Mouse (Mus musculus): ENCODE measurements at regions not wholly inside any gene's neighbourhood (a gene's known extent, or its start where the extent isn't known, plus 50 kb on each side); places are given as distances from the start of the nearest gene placed in this dataset.

- no peak for DNase-seq (ENCODE audit: low spot score)
Measured at GRCm38 (mm10) chr3:120748513-120748912, 423.0 kb downstream of the Rwdd3 start.

GRCm38 (mm10) chr3:120747678-120748077 lies 423.8 kb downstream of the Rwdd3 start:
- no peak for DNase-seq (ENCODE audit: low spot score)

GRCm38 (mm10) chr3:120733332-120733731 lies 438.2 kb downstream of the Rwdd3 start:
- no peak for DNase-seq (ENCODE audit: low spot score)

DNA sequence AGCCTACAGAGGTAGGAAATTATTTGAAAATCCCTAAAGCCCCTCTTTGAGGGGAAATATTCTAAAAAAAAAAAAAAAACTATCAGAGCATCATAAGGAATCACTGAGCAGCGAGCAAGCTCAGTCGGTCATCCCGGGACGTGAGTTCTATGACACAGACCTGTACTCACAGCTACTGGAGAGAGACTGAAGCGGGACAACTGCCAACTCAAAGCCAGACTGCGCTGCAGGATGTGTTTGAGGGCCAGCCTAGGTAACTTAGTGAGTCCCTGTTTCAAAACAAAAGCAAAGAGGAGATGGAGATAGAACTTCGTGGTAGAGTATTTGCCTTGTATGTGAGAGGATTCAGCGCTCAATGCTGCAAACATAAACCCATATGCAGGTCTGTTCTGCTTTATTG lies 439.1 kb downstream of the Rwdd3 start:
- no peak for DNase-seq (ENCODE audit: low spot score)

GRCm38 (mm10) chr3:120731287-120731686 lies 440.2 kb downstream of the Rwdd3 start:
- DNase-seq (ENCODE audit: low spot score), result no peak

GRCm38 (mm10) chr3:120730225-120730624 lies 441.3 kb downstream of the Rwdd3 start:
- DNase-seq (ENCODE audit: low spot score), result no peak

GRCm38 (mm10) chr3:120729671-120730070 lies 441.8 kb downstream of the Rwdd3 start:
- DNase-seq (ENCODE audit: low spot score), result no peak

- no peak for DNase-seq (ENCODE audit: low spot score)
Measured at GRCm38 (mm10) chr3:120685227-120685626, 486.3 kb downstream of the Rwdd3 start.

DNA sequence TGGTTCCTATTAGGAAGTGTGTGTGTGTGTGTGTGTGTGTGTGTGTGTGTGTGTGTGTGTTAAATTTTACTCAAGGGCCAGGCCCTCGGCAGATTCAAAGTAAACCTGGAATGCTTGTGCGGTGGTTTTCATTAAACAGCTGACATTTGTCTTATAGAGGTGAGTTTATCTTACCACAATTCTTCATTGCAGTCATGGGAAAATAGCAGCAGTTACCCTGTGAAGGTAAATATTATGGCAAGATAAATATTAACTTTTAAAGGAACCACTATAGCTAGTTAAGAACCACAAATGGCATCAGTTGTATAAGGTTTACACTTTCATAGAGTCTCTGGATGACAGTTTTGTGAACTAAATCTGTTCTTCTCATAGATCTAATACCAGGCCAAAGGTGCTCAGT lies 495.6 kb downstream of the Rwdd3 start:
- DNase-seq (ENCODE audit: low spot score), result no peak

GRCm38 (mm10) chr3:120668654-120669053 lies 502.8 kb downstream of the Rwdd3 start:
- DNase-seq (ENCODE audit: low spot score), result no peak

- no peak for DNase-seq (ENCODE audit: low spot score)
Measured at GRCm38 (mm10) chr3:120662521-120662920, 509.0 kb downstream of the Rwdd3 start.

GRCm38 (mm10) chr3:120660776-120661175 lies 510.7 kb downstream of the Rwdd3 start:
- no peak for DNase-seq (ENCODE audit: low spot score)

DNA sequence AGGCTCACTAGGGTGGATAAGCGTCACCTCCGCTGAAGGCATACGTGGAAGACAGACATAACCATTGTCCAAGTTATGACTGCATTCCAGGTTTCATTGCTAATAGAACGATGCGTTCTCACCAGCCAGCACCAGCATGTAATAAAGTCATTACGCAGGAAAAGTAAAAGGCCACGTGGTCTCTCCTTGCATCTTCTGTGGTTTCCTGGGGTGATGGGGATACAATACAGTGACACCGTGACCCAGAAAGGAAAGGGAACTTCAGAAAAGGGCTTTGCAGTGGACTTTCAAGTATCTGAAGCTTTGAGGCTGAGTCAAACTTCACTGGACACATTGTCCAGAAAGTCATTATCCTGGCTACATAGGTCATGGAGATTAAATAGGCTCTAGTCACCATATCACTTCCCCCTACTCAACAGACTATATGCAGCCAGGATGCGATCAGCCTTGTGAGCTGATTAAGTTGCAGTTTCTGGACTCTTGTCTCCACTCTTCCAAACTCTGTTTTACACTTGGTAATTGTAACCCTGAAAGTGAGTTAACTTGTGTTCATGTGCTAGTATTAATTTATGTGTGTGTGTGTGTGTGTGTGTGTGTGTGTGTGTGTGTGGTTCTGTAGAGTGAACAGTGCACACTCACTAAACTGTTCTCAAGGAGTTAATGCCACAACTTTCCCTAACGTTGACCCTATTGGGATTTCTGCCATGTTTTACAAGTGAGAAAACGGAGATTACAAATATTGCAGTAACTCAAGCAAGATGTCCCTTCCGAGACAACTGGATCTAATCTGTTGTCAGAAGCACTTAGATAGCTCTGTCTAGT lies 522.2 kb downstream of the Rwdd3 start:
- no peak for DNase-seq (ENCODE audit: low spot score)

GRCm38 (mm10) chr3:120648391-120648790 lies 523.1 kb downstream of the Rwdd3 start:
- no peak for DNase-seq (ENCODE audit: low spot score)

DNA sequence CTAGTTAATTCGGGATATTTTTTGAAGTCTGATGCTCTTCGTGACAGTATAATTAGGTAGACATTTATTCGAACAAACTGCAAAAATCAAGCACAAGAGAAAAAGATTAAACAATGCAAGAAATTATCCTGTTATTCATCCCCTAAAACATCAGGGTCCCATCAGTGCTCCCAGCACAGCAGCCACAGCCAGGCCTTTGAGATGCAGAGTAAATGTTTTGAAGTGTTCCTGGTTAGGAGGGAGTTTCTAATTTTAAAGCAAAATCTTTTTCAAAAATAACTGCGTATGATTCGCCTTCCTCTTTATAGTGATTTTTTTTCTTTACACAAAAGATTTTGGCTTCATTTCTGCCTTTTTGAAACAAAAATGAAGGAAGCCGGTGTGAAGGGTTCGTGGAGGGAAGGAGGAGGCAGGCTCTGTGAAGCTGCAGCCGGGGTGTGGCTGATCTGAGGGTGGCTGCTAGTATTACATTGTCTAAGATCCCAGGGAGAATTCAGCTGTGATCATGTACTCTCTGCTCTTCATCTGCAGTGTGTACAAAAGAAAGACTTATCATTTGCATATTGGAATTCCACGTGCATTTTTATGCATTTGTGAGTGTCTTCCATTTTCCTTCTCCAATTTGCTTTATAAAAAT lies 534.7 kb downstream of the Rwdd3 start:
- no peak for DNase-seq (ENCODE audit: low spot score)

DNA sequence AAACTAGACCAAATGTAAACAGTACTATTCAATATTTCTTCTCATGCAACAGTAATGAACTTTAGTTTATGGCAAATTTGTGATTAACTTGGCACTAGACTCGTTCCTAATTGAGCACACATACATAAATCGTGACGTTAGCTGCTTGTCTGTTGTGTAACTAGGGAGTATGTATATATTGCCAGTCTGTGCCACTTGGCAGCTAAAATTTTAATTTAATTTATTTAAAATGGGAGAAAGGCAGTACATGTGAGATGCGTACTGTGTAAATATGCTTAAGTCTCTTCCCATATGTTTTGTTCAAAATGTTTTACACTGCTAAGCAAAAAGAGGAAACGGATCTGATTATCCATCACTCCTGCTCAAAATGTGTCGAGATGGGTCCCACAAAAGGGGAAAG lies 553.1 kb downstream of the Rwdd3 start:
- no peak for DNase-seq (ENCODE audit: low spot score)

DNA sequence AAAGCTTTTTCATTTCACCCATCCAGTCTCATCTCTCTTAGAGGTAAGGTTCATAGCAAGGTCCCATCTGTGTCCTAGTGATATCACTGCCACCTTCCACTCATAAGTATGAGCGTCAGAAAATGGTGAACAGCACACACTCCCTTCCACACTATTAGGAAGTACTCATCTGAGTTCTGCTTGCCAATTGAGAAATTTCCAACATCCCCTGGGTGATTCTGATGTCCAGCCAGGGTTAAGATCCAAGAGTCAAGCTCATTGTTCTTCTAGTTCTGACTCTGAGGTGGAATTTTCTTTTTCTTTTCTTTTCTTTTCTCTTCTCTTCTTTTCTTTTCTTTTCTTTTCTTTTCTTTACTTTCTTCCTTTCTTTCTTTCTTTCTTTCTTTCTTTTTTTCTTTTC lies 577.3 kb downstream of the Rwdd3 start:
- no peak for DNase-seq (ENCODE audit: low spot score)

DNA sequence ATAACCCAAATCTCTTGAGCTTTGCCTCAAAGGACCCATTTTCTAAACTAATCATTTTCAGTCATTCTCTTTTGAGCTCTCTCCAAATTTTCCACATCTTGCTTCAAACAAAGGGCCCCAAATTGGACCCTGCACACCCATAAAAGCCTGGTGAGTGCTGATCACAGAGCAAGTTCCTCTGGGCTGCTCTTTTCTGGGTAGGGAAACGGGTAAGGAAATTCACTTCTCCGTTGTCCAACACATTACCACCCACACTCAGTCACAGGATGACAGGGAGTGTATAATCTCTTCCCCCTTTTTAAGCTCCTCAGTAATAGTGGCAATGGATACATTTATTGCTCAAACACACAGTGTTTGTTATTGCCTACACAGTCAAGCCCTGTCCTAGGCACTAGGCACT lies 580.3 kb downstream of the Rwdd3 start:
- DNase-seq (ENCODE audit: low spot score), result no peak

DNA sequence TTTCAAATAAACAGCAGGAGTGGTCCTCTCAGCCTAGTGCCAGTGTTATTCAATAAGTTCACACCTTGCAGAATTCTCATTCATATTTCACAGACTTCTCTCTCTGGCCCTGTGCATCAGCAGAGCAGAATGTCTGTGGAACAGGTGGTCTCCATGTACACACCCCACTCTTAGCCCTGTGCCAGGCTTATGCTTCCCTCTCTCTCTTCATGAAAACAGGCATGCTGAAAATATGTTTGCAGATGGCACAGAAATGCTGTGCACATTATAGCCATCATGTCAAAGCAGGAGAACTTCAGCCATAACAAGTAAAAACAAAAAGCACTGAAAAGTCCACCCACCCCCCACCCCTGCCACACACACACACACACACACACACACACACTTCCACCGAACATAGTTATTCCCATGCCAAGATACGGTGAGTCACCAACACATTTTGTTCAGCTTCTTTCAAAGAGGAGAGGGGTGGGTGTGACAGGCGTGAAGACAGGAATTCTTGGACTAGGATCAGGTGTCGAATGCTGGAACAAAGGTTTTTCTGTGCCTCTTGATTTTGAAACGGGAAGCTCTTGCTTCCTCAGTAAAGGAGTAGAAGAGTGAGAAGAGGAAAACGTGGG lies 600.6 kb downstream of the Rwdd3 start:
- no peak for DNase-seq (ENCODE audit: low spot score)

GRCm38 (mm10) chr3:120541556-120542476 lies 629.7 kb downstream of the Rwdd3 start:
- DNase-seq (ENCODE audit: low spot score), result no peak

DNA sequence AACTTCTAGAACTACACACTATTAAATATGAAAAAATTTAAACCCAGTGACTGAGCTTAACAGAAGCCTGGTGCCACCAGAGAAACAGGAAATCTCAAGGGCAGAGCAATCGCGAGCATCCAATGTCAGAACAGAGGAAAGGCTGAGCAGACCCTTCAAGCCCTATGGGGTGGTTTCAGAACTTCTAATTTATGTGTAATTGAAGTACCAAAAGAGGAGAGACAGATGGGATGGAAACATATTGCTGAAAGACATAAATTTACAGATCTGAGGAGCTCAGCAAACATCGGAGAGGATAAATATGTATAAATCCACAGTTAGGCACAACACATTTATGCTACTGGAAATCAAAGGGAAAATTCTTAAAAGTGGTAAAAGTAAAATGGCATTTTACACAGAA lies 637.6 kb downstream of the Rwdd3 start:
- DNase-seq (ENCODE audit: low spot score), result no peak
